Mouse (Mus musculus) cortical plate, adult 2 months (tissue): ENCODE measurements around the gene Gm13199.

Experiments
- CTCF ChIP-seq: fragments of 200-500 bp; IDR thresholded peaks from 2 replicates; pipeline ENCODE4 v1.5.1; 2011; ENCODE audit warnings: mild to moderate bottlenecking, control low read depth, low read length; ENCODE audit not compliant: insufficient read depth; ENCODE audit errors: extremely low read depth
- POLR2A ChIP-seq: fragments of 200-500 bp; IDR thresholded peaks from 2 replicates; pipeline ENCODE4 v1.6.1; 2011; ENCODE audit warnings: mild to moderate bottlenecking, low read length, control low read depth; ENCODE audit not compliant: insufficient read depth; ENCODE audit errors: extremely low read depth

GRCm38 (mm10) chr2:5889412-5889811 lies 26.7 kb upstream of the Gm13199 start:
- TF ChIP-seq POLR2A (no peak), CTCF (no peak)
